Mouse (Mus musculus) ovary, postnatal 14 days (tissue): ENCODE measurements around the gene Slc50a1.

Experiments
- DNase-seq: peaks from one replicate; pipeline ENCODE4 v3.0.0; 2022; ENCODE audit warnings: low spot score

The Slc50a1 gene

GRCm38 (mm10) chr3:89270051-89270755 is at the start of gene Slc50a1:
Gene Slc50a1 (minus strand): TSS chr3:89270570.
- DNase-seq, result peak; percentile 84

GRCm38 (mm10) chr3:89319591-89320350 is 49.4 kb upstream of the Slc50a1 start:
- no peak for DNase-seq

GRCm38 (mm10) chr3:89318971-89319590 is 48.7 kb upstream of the Slc50a1 start:
- no peak for DNase-seq

- DNase-seq, result no peak
Measured at GRCm38 (mm10) chr3:89318316-89318715, 47.9 kb upstream of the Slc50a1 start.

- DNase-seq, result no peak
Measured at GRCm38 (mm10) chr3:89317246-89317645, 46.9 kb upstream of the Slc50a1 start.

GRCm38 (mm10) chr3:89316833-89317232 is 46.5 kb upstream of the Slc50a1 start:
- peak; percentile 85 for DNase-seq

- no peak for DNase-seq
Measured at GRCm38 (mm10) chr3:89315930-89316831, 45.8 kb upstream of the Slc50a1 start.

- DNase-seq, result peak; percentile 83
Measured at GRCm38 (mm10) chr3:89315195-89315929, 45.0 kb upstream of the Slc50a1 start.

- no peak for DNase-seq
Measured at GRCm38 (mm10) chr3:89314791-89315190, 44.4 kb upstream of the Slc50a1 start.

- DNase-seq, result no peak
Measured at GRCm38 (mm10) chr3:89314340-89314739, 44.0 kb upstream of the Slc50a1 start.

GRCm38 (mm10) chr3:89308089-89308488 is 37.7 kb upstream of the Slc50a1 start:
- peak; percentile 63 for DNase-seq

- no peak for DNase-seq
Measured at GRCm38 (mm10) chr3:89305551-89306325, 35.4 kb upstream of the Slc50a1 start.

GRCm38 (mm10) chr3:89305105-89305504 is 34.7 kb upstream of the Slc50a1 start:
- no peak for DNase-seq

- no peak for DNase-seq
Measured at GRCm38 (mm10) chr3:89304440-89304839, 34.1 kb upstream of the Slc50a1 start.

GRCm38 (mm10) chr3:89300514-89300913 is 30.1 kb upstream of the Slc50a1 start:
- DNase-seq, result no peak

GRCm38 (mm10) chr3:89300071-89300470 is 29.7 kb upstream of the Slc50a1 start:
- no peak for DNase-seq

GRCm38 (mm10) chr3:89299499-89299898 is 29.1 kb upstream of the Slc50a1 start:
- no peak for DNase-seq

GRCm38 (mm10) chr3:89298908-89299307 is 28.5 kb upstream of the Slc50a1 start:
- no peak for DNase-seq

GRCm38 (mm10) chr3:89296761-89297396 is 26.5 kb upstream of the Slc50a1 start:
- no peak for DNase-seq

- DNase-seq, result no peak
Measured at GRCm38 (mm10) chr3:89295685-89296230, 25.4 kb upstream of the Slc50a1 start.
